Mouse (Mus musculus) layer of hippocampus, postnatal 10 days (tissue): ENCODE data around the gene Trim44. TPM values are rescaled to one million over a fixed set of nuclear protein-coding genes. Genes with fewer than 3 reads are reported as not detected.
A peak's percentile ranks its signal among the peaks of the same experiment; 100 is the strongest.

Experiments used
- DNase-seq, 2 experiments: peaks; one replicate each; pipeline ENCODE4 v3.0.0; 2021; ENCODE audit warnings: low spot score in 2 of 2
- total RNA-seq, 2 experiments: library from RNA; stranded (reverse); gene quantifications; 2 replicates each; pipeline ENCODE4 v1.2.3; 2021

The Trim44 gene
- total RNA-seq, 2 experiments from 2014 or later, result 162 to 165 TPM

DNA sequence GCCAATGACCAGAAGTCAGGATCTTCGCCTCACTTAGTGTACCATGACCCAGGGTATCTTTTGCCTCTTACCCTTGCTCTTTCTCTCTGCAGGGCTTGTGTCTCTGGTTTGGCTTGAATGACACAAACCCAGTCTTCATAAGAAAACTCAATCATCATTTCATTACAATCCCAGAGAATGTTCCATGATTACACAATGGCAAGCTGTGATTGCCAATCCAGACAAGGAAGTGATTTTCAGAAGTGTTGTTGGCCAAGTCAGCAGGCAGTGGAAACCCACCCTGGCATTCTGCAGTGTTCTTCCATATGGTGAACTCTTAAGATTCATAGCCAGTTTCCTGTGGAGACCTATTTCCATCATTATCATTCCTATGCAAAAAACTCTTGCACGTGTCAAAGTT, 116.1 kb downstream of the Trim44 start:
- DNase-seq, result no peak

DNA sequence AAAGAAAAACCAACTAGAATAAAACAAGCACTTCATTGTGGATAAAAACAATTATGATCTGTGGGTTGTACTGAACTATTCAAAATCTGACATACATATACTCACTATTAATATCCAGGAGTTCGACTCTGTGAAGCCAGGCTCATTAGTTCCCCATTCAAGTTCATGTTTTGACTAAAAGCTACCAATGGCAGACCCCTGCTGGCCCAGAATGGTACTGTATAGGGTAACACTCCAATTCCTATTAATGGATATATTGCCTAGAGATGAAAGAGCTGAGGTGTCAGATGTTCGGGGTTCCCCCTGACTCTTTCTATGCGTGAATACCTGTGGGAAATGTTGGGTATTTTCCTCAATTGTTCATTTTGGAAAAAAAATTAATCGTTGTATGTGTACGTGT, 117.6 kb downstream of the Trim44 start:
- DNase-seq, result peak; percentile 63 to 74

DNA sequence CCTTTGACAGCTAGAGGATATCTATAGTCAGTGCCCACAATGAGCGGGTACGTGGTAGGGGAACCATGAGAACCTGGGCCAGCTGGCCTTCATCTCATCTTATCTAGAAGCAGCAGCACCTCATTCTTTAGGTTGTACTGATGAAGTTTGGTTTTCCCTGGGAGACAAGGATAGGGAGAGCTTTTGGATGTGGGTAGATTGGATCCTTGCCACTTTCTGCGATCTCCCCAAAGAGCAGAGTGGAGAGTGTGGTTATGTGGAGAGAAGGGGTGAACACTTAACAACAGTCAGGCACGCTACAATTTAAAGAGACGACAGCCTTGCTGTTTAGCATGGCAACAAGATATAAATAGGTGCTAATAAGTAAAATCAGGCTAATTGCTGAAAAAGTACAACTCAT, 119.0 kb downstream of the Trim44 start:
- DNase-seq, result no peak

DNA sequence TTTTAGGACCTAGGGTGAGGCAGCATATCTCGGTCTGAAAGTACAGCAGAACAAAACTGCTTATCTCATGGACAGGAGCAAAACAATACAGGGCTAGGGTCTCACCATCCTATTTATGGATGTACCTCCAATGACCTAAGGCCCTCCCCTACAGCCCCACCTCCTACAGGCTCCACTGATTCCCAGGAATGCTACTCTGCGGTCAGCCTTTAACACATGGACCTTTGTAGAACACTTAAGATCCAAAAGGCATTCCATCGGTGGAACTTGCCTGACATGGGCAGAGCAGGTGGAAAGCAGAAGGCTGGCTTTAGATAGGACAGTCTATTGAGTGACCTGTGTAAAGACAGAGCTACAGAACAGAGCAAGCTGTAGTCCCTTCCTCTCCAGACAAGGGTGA, 120.3 kb downstream of the Trim44 start:
- no peak for DNase-seq

DNA sequence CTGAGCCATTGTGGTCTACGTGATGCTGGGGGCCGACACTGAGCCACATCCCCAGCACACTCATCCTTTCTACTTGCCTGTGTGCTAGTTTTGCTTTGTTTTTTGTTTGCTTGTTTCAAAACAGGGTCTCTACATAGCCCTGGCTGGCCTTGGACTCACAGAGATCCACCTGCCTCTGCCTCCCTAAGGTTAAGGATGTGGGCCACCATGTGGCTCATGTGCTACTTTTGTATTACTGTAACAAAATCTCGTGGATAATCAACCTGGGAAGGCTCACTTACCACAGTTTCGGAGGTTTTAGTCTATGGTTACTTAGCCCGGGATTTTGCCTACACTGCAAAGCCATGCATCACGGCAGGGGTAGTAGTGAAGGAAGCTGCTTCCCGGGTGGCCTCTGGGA, 125.5 kb downstream of the Trim44 start:
- DNase-seq, result no peak

DNA sequence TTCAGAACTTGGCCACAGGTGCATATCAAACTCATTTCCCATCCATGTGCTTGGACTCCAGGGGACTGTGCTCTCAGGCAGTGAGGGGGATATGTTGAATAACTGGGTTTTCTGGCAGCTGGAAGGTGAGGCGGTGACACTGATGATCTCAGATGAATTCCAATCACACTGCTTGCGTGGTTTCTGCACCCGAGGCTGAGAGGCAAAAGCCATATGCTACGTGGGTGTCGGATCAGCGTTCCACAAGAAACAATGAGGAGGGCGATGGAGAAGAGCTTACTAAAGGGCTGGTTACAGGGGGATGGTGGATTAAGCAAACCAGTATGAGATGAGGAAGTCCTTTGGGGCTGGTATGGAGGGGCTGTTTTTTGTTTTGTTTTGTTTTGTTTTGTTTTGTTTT, 127.8 kb downstream of the Trim44 start:
- DNase-seq, result no peak

DNA sequence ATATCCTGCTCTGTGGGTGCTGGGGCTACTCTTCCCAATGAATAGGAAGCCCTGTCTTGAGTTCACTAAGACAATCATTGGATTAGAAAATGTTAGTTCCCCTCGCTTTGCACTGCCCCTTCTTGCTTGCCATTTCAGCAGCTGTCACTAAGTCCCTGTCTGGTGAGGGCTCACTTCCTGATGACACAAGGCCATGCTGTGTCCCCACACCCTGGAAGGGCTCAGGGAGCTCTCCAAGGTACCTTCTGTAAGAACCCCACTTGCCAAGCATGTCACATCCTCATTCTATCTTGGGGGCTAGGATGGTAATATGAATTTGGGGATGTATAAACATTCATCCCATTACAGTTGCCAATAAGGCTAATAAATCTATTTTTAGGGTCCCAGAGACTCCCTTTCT, 129.7 kb downstream of the Trim44 start:
- DNase-seq, result no peak

DNA sequence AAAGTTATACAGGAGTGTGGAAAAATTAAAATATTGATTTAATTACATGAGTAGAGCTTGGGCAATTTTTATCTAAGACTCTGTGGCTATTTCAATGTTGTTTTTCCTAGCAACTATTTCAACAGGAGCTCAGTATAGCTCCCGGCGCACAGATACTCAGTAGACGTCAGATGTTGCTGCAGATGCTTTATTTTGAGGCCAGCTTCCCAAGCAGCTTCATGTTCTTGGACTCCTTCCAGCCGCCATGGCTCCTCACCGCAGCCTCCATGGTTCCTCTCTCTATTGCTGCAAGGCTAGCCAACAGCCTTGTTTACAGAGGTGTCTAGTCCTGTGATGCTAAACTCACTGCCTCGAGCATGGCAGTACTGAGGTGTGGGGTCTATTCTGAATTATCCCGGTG, 134.3 kb downstream of the Trim44 start:
- DNase-seq, result no peak

DNA sequence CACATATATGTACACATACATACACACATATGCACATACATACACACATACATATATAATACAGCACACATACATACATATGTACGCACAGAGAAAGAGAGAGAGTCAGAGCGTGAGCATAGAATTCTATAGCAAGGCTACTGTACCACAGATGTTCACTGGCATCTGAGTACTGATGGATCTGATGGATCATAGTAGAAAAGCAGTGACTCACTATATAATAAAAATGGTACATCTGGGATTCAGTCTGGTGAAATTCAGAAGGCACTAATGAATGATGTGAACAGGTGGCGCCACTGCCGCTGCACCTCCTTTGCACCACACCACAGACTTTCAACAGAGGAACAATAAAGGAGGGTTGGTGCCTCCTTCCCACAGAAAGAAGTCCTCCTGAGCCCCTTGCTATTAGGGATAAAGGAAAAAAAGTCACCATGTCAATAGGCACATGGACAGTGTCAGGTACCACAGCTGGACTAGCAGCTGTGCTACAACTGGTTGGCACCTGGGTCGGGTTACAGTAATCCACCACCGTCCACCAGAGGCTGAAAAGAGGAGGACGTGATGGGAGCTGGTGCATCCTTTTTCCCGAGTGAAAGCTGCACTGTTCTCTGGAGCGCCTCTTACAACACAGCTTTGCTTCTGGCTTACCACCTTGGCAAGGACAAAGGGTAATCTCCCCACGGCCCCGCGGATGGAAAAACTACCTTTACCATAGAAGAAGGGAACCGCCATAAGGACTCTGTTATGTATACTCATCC, 139.9 kb downstream of the Trim44 start:
- no peak for DNase-seq

DNA sequence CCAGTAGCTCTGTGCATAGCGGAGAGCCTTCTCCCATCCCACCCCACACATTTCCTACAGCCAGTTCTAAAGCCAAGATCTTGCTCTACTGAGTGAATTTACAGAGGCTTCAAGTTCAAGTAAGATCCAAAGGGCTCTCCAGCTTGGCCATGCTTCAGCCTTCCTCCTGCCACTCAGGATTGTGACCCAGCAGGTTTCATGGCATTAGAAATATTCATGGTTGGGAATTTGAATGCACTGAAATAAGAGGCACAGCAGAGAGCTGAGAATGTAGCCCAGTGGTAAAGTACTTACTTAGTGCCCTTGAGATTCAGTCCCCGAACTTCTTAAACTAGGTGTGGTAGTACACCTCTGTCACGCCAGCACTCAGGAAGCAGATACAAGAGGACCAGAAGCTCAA, 140.7 kb downstream of the Trim44 start:
- DNase-seq, result no peak

DNA sequence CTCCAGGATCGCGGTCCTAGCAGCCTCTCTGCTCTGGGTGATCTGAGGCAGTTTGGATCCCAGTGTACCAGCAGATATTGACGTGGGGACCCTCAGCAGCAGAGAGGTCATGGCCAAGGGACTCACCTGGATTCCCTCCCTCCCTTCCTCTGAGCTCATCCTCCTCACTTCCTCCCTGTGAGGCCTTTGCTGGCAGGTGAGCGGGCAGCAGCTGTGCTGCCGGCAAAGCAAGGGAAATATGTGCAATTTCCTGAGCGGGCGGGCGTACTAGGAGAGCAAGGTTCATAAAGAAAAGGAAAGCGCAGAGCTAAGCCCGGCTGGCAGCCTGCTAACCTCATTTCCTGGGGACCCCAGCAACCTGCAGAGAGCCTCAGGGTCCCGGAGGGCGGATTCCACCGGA, 148.5 kb downstream of the Trim44 start:
- no peak for DNase-seq

DNA sequence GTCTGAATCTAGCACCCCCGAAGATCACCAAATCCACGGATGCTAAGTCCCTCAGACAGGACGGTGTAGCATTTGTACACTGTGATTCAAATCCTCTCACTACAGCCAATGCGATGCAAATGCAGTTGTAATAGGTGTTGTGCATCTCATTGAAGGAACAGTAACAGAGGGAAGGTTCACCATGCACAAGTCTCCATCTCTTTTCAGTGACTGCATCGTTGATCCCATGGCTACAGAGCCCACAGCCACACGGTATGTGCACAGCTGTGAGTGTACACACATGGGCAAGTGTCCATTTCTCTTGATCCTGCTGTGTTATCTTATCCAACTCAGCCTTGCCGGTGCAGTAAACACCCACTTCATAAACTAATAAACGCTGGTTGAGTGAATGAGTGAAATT, 148.9 kb downstream of the Trim44 start:
- DNase-seq, result no peak

DNA sequence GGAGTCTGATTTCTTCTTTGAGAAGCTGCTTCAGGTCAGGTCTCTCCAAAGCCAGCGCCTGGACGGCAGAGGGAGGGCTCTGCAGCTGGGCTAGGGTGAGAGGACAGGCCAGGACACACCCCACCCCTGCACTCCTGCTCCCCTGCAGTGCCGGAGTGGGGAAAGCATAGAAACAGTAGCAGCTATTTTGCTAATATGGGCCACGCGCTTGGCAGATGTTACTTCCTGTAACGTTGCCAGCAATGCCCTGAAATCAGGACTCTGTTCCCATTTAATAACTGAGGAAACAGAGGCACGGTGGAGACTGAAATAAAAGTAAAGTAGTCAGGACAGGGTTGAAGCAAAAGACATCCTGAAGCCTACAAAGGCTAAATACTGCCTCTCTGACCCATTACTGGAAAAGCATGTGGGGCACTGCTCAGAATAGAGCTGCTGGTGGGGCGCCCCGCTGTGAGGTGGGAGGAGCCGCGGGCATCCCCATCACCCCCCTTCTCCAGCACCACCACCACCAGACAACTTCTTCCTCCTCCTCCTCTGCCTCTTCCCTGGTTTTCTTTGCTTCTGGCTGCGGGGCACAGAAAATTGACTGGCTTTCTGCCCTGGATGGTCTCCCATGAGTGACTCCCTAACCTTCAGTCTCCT, 149.5 kb downstream of the Trim44 start:
- DNase-seq, result no peak

DNA sequence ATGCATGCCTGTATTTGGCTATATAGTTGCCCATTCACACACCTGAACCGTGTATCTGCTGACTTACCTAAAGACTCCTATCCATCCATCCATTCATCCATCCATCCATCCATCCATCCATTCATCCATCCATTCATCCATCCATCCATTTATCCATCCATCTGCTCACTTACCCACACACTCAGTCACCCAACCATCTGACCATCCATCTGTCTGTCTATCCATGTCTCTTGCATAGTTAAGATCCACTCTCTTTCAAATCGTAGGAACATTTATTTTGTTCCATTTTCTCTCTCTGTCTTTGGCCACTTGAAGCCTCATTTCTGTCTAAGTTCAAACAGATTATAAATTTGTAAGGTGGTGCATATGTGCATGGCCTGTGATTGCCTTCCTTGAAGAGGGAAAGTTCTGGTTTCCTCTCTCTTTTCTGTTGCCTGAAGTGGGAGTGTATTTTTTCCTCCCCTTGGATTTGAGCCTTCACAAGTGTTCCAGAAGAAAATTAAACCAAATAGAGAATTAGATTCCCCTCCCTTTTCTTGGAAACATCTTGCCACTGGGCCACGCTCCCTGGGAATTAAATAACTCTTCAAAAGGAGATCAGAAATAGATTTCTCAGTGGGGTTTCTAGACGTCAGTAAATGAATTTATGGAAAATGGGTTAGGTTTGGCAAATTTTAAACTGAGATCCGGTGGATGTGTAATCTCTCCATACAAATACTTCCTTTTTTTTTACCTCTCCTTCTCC, 150.9 kb downstream of the Trim44 start:
- no peak for DNase-seq

DNA sequence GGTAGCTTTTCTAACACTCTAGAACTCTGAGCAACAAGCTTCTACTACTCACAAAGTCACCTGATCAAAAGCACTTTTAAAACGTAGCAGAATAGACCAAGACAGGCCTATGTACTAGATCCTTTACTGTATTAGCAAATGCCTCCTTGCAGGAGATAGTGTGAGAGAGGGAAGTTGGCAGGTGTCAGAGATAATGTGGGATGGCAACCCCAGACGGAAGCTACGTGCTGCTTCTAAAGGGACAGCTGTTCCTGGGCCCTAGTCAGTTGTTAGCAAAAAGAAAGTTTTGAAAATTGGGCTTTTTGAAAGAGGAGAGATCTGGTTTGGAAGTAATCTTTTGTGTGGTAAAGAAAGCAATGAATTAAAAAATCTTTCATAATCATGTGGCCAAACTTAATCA, 151.5 kb downstream of the Trim44 start:
- no peak for DNase-seq

DNA sequence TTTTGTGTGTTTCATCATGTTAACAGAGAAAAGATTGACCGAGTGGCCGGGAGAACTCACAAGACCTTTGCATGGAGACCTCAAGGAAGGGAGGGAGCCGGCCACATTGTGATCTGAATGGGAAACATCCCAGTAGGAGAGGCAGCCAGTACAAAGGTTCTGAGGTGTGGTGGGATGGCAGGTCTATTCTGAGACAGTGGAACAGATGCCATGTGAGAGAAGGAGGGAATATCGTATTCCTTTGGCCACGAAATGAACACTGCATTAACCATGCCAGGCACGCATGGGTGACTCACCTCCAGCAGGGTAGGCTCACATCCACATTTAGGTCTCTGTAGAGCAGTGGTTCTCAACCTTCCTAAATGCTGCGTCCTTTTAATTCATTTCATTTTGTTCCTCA, 154.4 kb downstream of the Trim44 start:
- DNase-seq, result no peak

DNA sequence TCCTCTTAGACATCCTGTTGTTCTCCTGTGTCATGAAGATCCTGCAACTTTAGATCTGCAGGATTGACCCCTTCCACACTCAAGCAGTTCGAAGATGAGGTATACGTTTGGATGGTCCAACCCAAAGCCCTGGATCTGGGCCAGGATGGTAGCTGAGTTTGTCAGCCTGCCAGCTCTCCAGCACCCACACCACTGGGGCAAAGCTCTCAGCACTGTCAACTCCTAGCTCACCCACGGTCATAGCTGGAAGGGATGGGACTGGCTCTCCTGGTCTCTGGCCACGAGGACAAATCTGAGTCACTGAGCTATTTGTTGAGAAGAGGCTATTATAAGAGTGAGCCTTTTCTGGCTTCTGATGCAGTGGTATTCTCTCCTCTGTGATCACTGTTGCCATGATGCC, 155.0 kb downstream of the Trim44 start:
- DNase-seq, result no peak

Other genes with a start within 250 kb of the Trim44 start
- gene Ldlrad3, start 221.4 kb downstream of the Trim44 start, total RNA-seq, result 10 to 100 TPM; 15.4 to 15.5 TPM
- gene Fjx1, start 44.7 kb upstream of the Trim44 start, total RNA-seq, result 10 to 100 TPM; 64.8 to 72.0 TPM
- gene Pamr1, start 142.2 kb upstream of the Trim44 start, total RNA-seq, result 10 to 100 TPM; 11.1 to 13.3 TPM